Mouse (Mus musculus): Measurements from ENCODE around the gene Catsper2.
"Not testable (repeated sequence)": the region's sequence is repeated elsewhere in the genome, so short reads cannot be mapped to it uniquely, and the experiment has no call there.

Gene Catsper2

GRCm38 (mm10) chr2:121434854-121435253 lies 21.3 kb upstream of the Catsper2 start:
- peak; percentile 60 for DNase-seq (ENCODE audit: low spot score)

GRCm38 (mm10) chr2:121425890-121426289 lies 12.3 kb upstream of the Catsper2 start:
- DNase-seq (ENCODE audit: low spot score) = no peak

GRCm38 (mm10) chr2:121423166-121423565 lies 9.6 kb upstream of the Catsper2 start:
- DNase-seq (ENCODE audit: low spot score) = no peak

- no peak for DNase-seq (ENCODE audit: low spot score)
Observed at GRCm38 (mm10) chr2:121418476-121418875, 4.9 kb upstream of the Catsper2 start.

DNA sequence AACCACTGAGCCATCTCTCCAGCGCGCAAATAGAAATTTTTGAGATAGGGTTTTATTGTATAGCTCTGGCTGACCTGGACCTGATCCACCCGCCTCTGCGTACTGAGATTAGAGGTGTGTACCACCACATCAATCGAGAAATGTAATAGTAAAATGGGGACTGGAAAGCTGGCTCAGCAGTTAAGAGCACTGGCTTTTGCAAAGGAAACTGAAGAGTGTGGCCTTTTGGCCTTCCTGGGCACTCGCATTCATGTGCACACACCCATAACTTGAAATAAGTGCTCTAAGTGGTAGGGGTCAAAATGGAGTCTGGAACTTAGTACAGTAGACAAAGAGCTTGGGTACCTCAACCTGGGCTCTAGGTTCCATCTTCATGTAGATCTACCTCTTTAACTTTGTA lies 2.8 kb upstream of the Catsper2 start:
- no peak for DNase-seq (ENCODE audit: low spot score)

GRCm38 (mm10) chr2:121415591-121415990 lies 2.0 kb upstream of the Catsper2 start:
- no peak for DNase-seq (ENCODE audit: low spot score)

GRCm38 (mm10) chr2:121415103-121415502 lies 1.5 kb upstream of the Catsper2 start:
- DNase-seq (ENCODE audit: low spot score) = no peak

- peak; percentile 53 for DNase-seq (ENCODE audit: low spot score)
Observed at GRCm38 (mm10) chr2:121414139-121414685, 620 bp upstream of the Catsper2 start.

- DNase-seq (ENCODE audit: low spot score) = peak; percentile 63
Observed at GRCm38 (mm10) chr2:121412843-121413386, 677 bp downstream of the Catsper2 start.

DNA sequence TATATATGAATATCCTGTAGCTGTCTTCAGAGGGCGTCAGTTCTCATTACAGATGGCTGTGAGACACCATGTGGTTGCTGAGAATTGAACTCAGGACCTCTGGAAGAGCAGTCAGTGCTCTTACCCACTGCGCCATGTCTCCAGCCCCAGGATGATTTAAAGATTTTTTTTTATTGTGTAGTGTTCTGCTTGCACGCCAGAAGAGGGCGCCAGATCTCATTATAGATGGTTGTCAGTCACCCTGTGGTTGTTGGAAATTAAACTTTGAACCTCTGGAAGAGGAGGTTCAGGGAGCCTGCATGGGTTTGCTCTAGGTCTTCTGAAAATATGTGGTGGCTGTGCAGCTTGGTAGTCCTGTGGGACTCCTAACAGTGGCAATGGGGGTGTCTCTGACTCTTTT lies 5.4 kb downstream of the Catsper2 start:
- peak; percentile 65 for DNase-seq (ENCODE audit: low spot score)

GRCm38 (mm10) chr2:121403296-121403695 lies 10.3 kb downstream of the Catsper2 start:
- DNase-seq (ENCODE audit: low spot score) = no peak

GRCm38 (mm10) chr2:121396624-121397023 lies 17.0 kb downstream of the Catsper2 start:
- peak; percentile 86 for DNase-seq (ENCODE audit: low spot score)

DNA sequence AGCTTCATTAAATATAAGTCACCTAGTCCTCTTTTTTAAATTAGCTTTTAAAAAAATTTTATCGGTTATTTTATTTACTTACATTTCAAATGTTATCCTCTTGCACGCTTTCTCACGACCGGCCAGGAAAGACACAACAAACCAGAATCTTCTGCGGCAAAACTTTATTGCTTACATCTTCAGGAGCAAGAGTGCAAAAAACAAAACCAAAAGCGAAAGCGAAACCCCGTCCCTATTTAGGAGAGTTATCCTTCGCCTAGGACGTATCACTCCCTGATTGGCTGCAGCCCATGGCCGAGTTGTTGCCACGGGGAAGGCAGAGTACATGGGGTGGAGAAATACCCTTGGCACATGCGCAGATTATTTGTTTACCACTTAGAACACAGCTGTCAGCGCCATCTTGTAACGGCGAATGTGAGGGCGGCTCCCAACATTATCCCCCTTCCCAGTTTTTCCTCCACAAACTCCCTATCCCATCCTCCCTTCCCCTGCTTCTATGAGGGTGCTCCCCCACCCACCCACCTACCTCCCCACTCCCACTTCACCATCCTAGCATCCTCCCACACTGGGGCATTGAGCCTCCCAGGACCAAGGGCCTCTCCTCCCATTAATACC lies 26.5 kb downstream of the Catsper2 start, which contains the start of gene Strc:
Strc (minus strand) TSS at position 208 of the 615 bp plus-strand sequence.
- DNase-seq (ENCODE audit: low spot score) = not testable (repeated sequence)

DNA sequence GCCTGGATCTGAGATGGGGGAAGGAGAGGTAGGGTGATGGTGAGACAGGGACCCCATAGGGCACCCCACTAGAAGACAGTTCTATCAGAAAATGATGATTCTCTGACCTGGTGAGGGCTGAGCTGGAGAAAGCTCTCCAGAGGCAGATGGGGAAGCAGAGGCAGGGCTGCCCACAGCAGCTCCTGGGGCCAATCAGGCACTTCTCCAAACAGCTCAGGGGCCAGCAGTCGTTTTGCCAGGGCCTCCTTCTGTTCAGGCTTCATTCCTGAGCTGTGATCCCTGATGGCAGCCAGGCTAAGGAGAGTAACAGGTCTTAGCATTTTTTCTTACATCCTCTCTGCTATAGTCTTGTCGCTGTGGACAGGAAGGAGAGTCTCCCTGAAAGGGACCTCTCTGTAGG lies 38.8 kb downstream of the Catsper2 start:
- DNase-seq (ENCODE audit: low spot score) = no peak

- no peak for DNase-seq (ENCODE audit: low spot score)
Observed at GRCm38 (mm10) chr2:121372266-121372665, 41.3 kb downstream of the Catsper2 start.

DNA sequence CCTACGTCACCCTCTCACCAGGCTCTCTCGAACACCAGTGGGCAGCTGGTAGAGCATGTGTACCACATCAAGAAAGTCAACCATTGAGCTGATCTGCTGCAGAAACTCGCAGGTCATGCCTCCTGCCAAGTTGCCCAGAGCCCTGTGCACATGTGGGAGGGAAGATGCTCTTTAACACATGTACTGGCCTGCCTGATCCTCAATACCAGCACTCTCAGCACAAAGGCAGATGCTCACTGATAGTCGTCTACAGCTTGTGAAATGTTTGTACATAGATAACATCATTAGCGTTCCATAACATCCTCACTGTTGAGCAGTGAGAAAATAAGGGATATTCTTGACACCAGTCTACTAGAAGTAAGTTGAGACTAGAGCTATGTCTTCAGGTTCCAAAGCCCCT lies 42.7 kb downstream of the Catsper2 start:
- no peak for DNase-seq (ENCODE audit: low spot score)

- peak; percentile 58 for DNase-seq (ENCODE audit: low spot score)
Observed at GRCm38 (mm10) chr2:121368831-121369230, 44.8 kb downstream of the Catsper2 start.

GRCm38 (mm10) chr2:121363656-121364055 lies 49.9 kb downstream of the Catsper2 start:
- no peak for DNase-seq (ENCODE audit: low spot score)

DNA sequence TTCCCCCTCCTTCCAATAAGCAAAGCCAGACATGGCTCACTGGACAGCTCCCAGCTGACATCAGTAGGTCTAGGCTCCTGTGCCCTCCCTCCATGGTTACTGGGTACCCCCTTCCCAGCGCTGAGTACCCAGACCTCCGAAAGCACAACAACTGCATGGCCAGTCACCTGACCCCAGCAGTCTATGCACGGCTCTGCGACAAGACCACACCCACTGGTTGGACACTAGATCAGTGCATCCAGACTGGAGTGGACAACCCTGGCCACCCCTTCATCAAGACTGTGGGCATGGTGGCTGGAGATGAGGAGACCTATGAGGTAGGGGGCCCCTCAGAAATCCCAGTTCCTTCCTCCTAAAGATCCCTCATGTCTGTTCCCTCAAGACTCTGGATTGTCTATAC lies 54.1 kb downstream of the Catsper2 start:
- no peak for DNase-seq (ENCODE audit: low spot score)

GRCm38 (mm10) chr2:121358381-121358780 lies 55.2 kb downstream of the Catsper2 start:
- DNase-seq (ENCODE audit: low spot score) = no peak

GRCm38 (mm10) chr2:121357961-121358360 lies 55.6 kb downstream of the Catsper2 start:
- DNase-seq (ENCODE audit: low spot score) = no peak

DNA sequence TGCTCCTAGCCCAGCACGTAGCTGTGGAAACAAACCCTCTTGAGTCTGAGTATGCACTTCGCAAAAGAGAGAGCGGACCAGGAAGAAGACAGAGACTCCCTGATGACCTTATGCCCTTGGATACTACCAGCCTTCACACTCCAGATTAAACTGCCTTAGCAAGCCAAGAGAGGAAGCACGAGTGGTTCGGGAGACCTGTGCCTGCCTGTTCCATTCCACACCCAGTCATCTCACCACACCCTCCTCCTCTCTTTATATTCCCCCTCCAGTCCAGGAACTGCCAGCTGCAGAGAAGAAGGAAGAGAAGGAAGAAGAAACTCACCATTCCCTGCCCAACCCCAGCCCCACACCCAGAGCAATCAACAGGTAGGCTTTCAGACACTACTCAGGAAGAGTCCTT lies 56.1 kb downstream of the Catsper2 start, which contains the start of gene Ckmt1:
Ckmt1 (plus strand) TSS at position 221 of the 400 bp plus-strand sequence.
- DNase-seq (ENCODE audit: low spot score) = no peak

GRCm38 (mm10) chr2:121354820-121355592 lies 58.6 kb downstream of the Catsper2 start, which contains the start of gene Ppip5k1:
Gene Ppip5k1, minus strand, starts transcription at chr2:121355396.
- DNase-seq (ENCODE audit: low spot score) = peak; percentile 96

All from adipocyte (in vitro differentiated cells).